Mouse (Mus musculus) limb, embryonic 15.5 days (tissue): ENCODE results near the gene Uxt. TPM values are rescaled to one million over a fixed set of nuclear protein-coding genes. Genes with fewer than 3 reads are reported as not detected.
A peak's percentile ranks its signal among the peaks of the same experiment; 100 is the strongest.

Experiments used
- ATAC-seq: fragments of 200-750 bp; cut with Nextera tagmentation; 2 replicates; pipeline ENCODE4 v1.8.0; 2017; ENCODE audit warnings: low read depth, moderate TSS enrichment; ENCODE audit not compliant: insufficient number of reproducible peaks, low FRiP score, low TSS enrichment
- H3K27ac ChIP-seq: fragments of 300-500 bp; sonication (generic); 2 replicates; pipeline ENCODE4 v1.5.1; 2015; ENCODE audit warnings: moderate library complexity, mild to moderate bottlenecking, inconsistent platforms
- H3K27me3 ChIP-seq: fragments of 300-500 bp; sonication (generic); 2 replicates; pipeline ENCODE4 v1.6.1; 2015; ENCODE audit warnings: inconsistent platforms
- H3K36me3 ChIP-seq: fragments of 300-500 bp; sonication (generic); 2 replicates; pipeline ENCODE4 v1.6.1; 2015; ENCODE audit warnings: inconsistent platforms
- H3K4me1 ChIP-seq: fragments of 300-500 bp; sonication (generic); 2 replicates; pipeline ENCODE4 v1.6.1; 2015; ENCODE audit warnings: inconsistent platforms
- H3K4me2 ChIP-seq: fragments of 300-500 bp; sonication (generic); 2 replicates; pipeline ENCODE4 v1.6.1; 2015; ENCODE audit warnings: mild to moderate bottlenecking, inconsistent platforms
- H3K4me3 ChIP-seq: fragments of 300-500 bp; sonication (generic); 2 replicates; pipeline ENCODE4 v1.5.1; 2015; ENCODE audit warnings: mild to moderate bottlenecking, inconsistent platforms
- H3K9ac ChIP-seq: fragments of 300-500 bp; sonication (generic); 2 replicates; pipeline ENCODE4 v1.6.1; 2015; ENCODE audit warnings: inconsistent platforms
- H3K9me3 ChIP-seq: fragments of 300-500 bp; sonication (generic); 2 replicates; pipeline ENCODE4 v1.6.1; 2016; ENCODE audit warnings: inconsistent platforms
- WGBS: fragments of 180-500 bp; shearing (Covaris S2); methylation state at CpG from one replicate; pipeline ENCODE4 v1.1.7; 2015; 5-methylcytosine and 5-hydroxymethylcytosine counted together
- polyA plus RNA-seq: library from polyadenylated mRNA; unstranded; fragments of >200 nt; fragmentation: Nextera tagmentation; extraction: Ambion mirVana; gene quantifications from 2 replicates; pipeline ENCODE4 v1.2.1, GENCODE M21; 2015

Gene Uxt
- 44.3 and 47.3 TPM in 2 replicates for polyA plus RNA-seq

DNA sequence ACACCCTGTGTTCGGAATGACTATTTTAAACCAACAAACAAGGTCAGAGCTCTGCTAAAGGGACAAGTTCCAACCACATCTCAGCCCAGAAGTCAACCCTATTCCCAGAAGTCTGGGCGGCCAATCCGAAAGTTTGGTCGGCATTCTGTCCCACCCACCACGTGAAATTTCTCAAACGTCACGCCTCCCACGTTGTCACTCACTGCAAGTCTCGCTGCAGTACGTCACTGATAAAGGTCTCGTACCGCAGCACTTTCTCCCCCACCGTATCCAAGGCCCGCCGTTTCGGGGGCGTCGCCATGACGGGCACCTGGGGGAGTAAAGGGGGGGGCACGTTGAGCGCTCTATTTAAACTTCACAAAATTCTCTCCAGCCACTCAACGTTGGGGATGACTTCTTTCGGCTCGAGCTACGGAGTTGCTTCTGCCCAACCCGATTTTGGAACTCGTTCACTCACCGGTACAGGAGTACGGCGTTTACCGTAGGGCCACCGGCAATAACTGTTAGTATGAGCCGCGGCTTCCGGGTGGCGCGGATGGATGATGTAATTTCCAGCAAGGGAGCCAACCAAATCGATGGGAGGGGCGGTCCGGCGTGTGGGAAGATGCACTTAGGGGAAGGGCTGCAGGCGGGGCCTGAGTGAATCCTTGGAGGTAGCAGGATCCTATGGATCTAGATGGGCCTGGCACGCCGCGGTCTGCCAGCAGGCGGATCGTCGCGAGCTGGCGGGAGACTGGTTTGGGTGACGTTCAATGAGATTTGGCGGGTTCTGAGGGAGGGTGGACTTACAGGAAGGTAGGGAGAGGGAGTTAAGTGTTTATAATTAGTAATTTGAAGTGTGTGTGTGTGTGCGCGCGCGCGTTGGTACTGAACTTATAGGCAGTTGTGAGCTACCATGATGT lies at the start of gene Uxt:
Gene Uxt, minus strand, starts transcription at position 541 of the 902 bp plus-strand sequence.
- H3K4me3 ChIP-seq = peak within 1 kb of the TSS; percentile 54
- H3K9me3 ChIP-seq = no peaks in the 10 kb centered on the region
- H3K27ac ChIP-seq = peak within 1 kb of the TSS; percentile 86
- 20% methylated on average over 57 of the region's 57 CpGs for WGBS
- peak; percentile 93 for ATAC-seq
- H3K27me3 ChIP-seq = no peaks in the 10 kb centered on the region
- H3K4me2 ChIP-seq = peak within 1 kb of the TSS; percentile 36
- H3K4me1 ChIP-seq = no peaks in the 10 kb centered on the region
- no peak within 1 kb of the TSS for H3K9ac ChIP-seq
- 0 out of 2 replicates have a peak, but pooled peaks cover 4% of the 10 kb centered on the region for H3K36me3 ChIP-seq

DNA sequence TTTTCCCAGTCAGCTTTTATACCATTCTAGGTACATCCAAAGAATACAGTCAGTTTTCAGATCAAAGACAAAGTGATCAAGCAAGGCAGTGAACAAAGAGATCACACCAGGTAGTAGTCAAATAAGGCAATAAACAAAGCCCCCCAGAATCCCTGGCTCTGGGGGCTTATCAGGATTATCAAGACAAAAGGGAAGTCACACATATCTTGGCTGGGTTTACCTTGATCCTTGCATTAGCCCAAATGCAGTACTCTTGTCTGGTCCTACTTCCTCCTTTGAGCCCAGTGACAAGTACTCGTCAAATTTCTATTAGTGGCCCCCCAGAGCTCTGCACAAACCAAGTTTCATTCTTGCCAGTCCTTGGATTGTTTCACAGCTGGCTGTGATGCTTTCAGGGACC lies 19.1 kb upstream of the Uxt start:
- Histone ChIP-seq H3K4me3 (no peak overlapping the region), H3K27ac (no peak overlapping the region), H3K4me2 (no peak overlapping the region), H3K27me3 (no peaks in the 10 kb centered on the region), H3K9me3 (no peaks in the 10 kb centered on the region), H3K4me1 (no peaks in the 10 kb centered on the region), H3K9ac (no peak overlapping the region), H3K36me3 (no peaks in the 10 kb centered on the region)
- no peak for ATAC-seq
- 52% methylated on average over 1 of the region's 1 CpGs for WGBS

DNA sequence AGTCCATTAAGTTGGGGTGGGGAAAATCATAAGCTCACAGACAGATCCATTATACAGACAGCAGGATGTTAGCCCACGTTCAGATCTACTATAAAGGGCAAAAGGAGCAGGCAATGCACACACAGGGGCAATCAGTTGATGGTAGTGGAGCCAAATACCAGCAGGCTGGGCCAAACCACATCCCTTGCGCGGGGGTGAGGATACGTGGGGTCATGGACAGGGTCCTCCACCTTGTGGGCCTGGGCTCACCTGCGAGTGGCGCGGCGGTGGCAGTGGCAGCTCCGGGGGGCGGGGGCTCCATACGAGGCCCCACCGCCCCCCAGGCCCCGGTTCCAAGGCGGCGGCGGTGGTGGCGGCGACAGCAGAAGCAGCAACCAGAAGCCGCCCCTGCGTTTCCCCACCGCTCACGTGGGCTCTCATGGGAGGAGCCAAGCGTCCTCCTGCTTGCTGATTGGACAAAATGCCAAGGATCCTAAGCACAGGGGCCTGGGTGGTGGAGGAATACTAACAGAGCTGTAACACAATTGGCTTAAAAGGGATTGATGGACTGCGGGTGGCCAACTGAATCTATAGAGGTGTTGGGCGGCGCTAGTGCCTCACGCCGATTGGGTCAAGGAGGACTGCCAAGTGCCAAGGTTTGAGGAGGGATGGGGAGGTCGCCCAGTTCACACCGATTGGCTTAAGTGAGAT lies 11.5 kb downstream of the Uxt start, which contains the start of gene Elk1:
Gene Elk1, minus strand, starts transcription at position 418 of the 690 bp plus-strand sequence.
- peak within 1 kb of the TSS; percentile 64 for H3K4me3 ChIP-seq
- ATAC-seq = peak; percentile 96
- H3K9ac ChIP-seq = peak within 1 kb of the TSS; percentile 60
- no peaks in the 10 kb centered on the region for H3K27me3 ChIP-seq
- no peaks in the 10 kb centered on the region for H3K36me3 ChIP-seq
- peak within 1 kb of the TSS; percentile 68; the same call in 1 of the 2 replicates for H3K27ac ChIP-seq
- 15% methylated on average over 30 of the region's 30 CpGs for WGBS
- peak within 1 kb of the TSS; percentile 44 for H3K4me2 ChIP-seq
- H3K4me1 ChIP-seq = no peaks in the 10 kb centered on the region
- no peaks in the 10 kb centered on the region for H3K9me3 ChIP-seq

- H3K27ac ChIP-seq = no peak overlapping the region
- H3K36me3 ChIP-seq = no peaks in the 10 kb centered on the region
- no peak for ATAC-seq
- no peaks in the 10 kb centered on the region for H3K27me3 ChIP-seq
- H3K9ac ChIP-seq = no peak overlapping the region
- H3K4me3 ChIP-seq = no peak overlapping the region
- no peaks in the 10 kb centered on the region for H3K4me1 ChIP-seq
- 8% methylated on average over 4 of the region's 4 CpGs for WGBS
- no peak overlapping the region for H3K4me2 ChIP-seq
- H3K9me3 ChIP-seq = no peaks in the 10 kb centered on the region
These were observed 15.8 kb downstream of the Uxt start for GRCm38 (mm10) chrX:20946055-20946454.

GRCm38 (mm10) chrX:20931963-20932362 lies 29.9 kb downstream of the Uxt start:
- 83% methylated on average over 1 of the region's 1 CpGs for WGBS

GRCm38 (mm10) chrX:20931364-20931763 lies 30.5 kb downstream of the Uxt start, which contains the start of gene Cfp:
Gene Cfp, minus strand, starts transcription at chrX:20931555.
- ATAC-seq = no peak
- H3K4me1 ChIP-seq = no peaks in the 10 kb centered on the region
- WGBS = 77% methylated on average over 1 of the region's 1 CpGs
- no peak within 1 kb of the TSS for H3K9ac ChIP-seq
- H3K9me3 ChIP-seq = no peaks in the 10 kb centered on the region
- H3K27ac ChIP-seq = no peak within 1 kb of the TSS
- H3K27me3 ChIP-seq = no peaks in the 10 kb centered on the region
- no peak within 1 kb of the TSS for H3K4me3 ChIP-seq
- no peak within 1 kb of the TSS for H3K4me2 ChIP-seq
- H3K36me3 ChIP-seq = peaks cover 16% of the 10 kb centered on the region; the same call in 1 of the 2 replicates

More at GRCm38 (mm10) chrX:20931963-20932362, 29.9 kb downstream of the Uxt start:
- no peak overlapping the region for H3K4me2 ChIP-seq
- no peak for ATAC-seq
- H3K36me3 ChIP-seq = peaks cover 17% of the 10 kb centered on the region; the same call in 1 of the 2 replicates
- no peak overlapping the region for H3K27ac ChIP-seq
- H3K9ac ChIP-seq = no peak overlapping the region
- no peak overlapping the region for H3K4me3 ChIP-seq
- H3K4me1 ChIP-seq = no peaks in the 10 kb centered on the region
- H3K27me3 ChIP-seq = no peaks in the 10 kb centered on the region
- no peaks in the 10 kb centered on the region for H3K9me3 ChIP-seq

DNA sequence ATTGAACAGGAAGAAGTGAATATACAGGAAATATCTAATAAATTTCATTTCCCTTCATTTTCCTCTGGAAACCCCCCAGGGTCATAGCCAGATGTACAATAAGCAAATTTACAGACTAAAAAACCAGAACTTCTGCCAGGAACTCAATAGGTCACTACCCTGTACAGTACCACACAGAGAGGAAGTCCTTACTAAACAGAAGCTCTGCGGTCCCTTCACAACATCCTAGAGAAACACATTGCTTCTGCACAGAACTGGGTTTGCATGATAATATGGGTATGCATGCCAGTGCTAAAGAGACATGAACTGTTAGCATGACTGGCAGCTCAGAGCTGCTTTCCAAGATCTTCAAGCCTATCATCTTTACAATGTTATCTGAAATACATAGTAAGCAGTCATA lies 32.0 kb downstream of the Uxt start:
- WGBS = 85% methylated on average over 1 of the region's 1 CpGs
- H3K9ac ChIP-seq = no peak overlapping the region
- no peaks in the 10 kb centered on the region for H3K27me3 ChIP-seq
- no peaks in the 10 kb centered on the region for H3K9me3 ChIP-seq
- no peak overlapping the region for H3K27ac ChIP-seq
- peaks cover 10% of the 10 kb centered on the region; the same call in 1 of the 2 replicates for H3K36me3 ChIP-seq
- no peak overlapping the region for H3K4me3 ChIP-seq
- no peak for ATAC-seq
- H3K4me1 ChIP-seq = no peaks in the 10 kb centered on the region
- no peak overlapping the region for H3K4me2 ChIP-seq

- no peaks in the 10 kb centered on the region for H3K9me3 ChIP-seq
- no peak overlapping the region for H3K4me2 ChIP-seq
- no peaks in the 10 kb centered on the region; the same call in 1 of the 2 replicates for H3K27me3 ChIP-seq
- no peak overlapping the region for H3K4me3 ChIP-seq
- H3K27ac ChIP-seq = no peak overlapping the region
- no peak overlapping the region for H3K9ac ChIP-seq
- ATAC-seq = no peak
- peaks cover 5% of the 10 kb centered on the region for H3K4me1 ChIP-seq
- 0 out of 2 replicates have a peak, but pooled peaks cover 5% of the 10 kb centered on the region for H3K36me3 ChIP-seq
These were observed 36.8 kb downstream of the Uxt start for GRCm38 (mm10) chrX:20924976-20925375.

DNA sequence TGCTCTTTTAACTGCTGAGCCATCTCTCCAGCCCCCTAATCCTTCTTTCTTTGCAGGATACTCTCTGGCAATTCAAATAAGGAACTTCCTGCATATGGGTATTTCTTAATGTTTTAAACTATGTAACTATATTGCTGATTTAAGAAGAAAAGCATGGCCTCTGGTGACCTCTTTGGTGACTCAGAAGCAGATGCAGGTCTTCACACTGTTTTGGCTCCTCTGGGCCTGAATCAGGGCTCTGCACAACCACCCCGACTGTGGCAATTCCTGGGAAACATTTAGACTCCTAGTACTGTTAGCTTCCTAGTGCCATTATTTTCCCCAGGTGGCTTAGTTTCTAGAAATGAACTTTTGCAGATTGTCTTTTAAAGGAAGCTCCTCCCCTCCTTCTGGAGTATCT lies 38.3 kb downstream of the Uxt start:
- Histone ChIP-seq H3K9ac (no peak overlapping the region), H3K36me3 (0 out of 2 replicates have a peak, but pooled peaks cover 5% of the 10 kb centered on the region), H3K4me1 (peaks cover 5% of the 10 kb centered on the region), H3K27me3 (peaks cover 2% of the 10 kb centered on the region; the same call in 1 of the 2 replicates), H3K4me2 (no peak overlapping the region), H3K4me3 (no peak overlapping the region), H3K9me3 (no peaks in the 10 kb centered on the region), H3K27ac (no peak overlapping the region)
- ATAC-seq = no peak
- WGBS = 81% methylated on average over 1 of the region's 1 CpGs

- peak overlapping the region; percentile 41; the same call in 1 of the 2 replicates for H3K4me3 ChIP-seq
These were observed 40.5 kb downstream of the Uxt start for GRCm38 (mm10) chrX:20921366-20921765.

GRCm38 (mm10) chrX:20920844-20921364 lies 40.9 kb downstream of the Uxt start, which contains the start of gene Syn1:
Gene Syn1, minus strand, starts transcription at chrX:20921004.
- Histone ChIP-seq H3K9me3 (no peaks in the 10 kb centered on the region), H3K4me3 (peak within 1 kb of the TSS; percentile 41), H3K27ac (no peak within 1 kb of the TSS), H3K4me1 (peaks cover 5% of the 10 kb centered on the region), H3K27me3 (peaks cover 2% of the 10 kb centered on the region; the same call in 1 of the 2 replicates), H3K36me3 (no peaks in the 10 kb centered on the region), H3K9ac (no peak within 1 kb of the TSS), H3K4me2 (peak within 1 kb of the TSS; percentile 84)
- ATAC-seq = peak; percentile 75
- 23% methylated on average over 34 of the region's 44 CpGs for WGBS

More at GRCm38 (mm10) chrX:20921366-20921765, 40.5 kb downstream of the Uxt start:
- WGBS = 45% methylated on average over 5 of the region's 5 CpGs
- peaks cover 5% of the 10 kb centered on the region for H3K4me1 ChIP-seq
- no peak for ATAC-seq
- H3K4me2 ChIP-seq = peak overlapping the region; percentile 84
- no peak overlapping the region for H3K9ac ChIP-seq
- H3K27ac ChIP-seq = no peak overlapping the region
- H3K27me3 ChIP-seq = peaks cover 2% of the 10 kb centered on the region; the same call in 1 of the 2 replicates
- no peaks in the 10 kb centered on the region for H3K36me3 ChIP-seq
- no peaks in the 10 kb centered on the region for H3K9me3 ChIP-seq
